Mouse (Mus musculus) thymus, adult 18-20 months (tissue): Measurements from ENCODE around the gene Arfgef3.
"Not testable (repeated sequence)": the region's sequence is repeated elsewhere in the genome, so short reads cannot be mapped to it uniquely, and the experiment has no call there.

Source experiments
- DNase-seq, 2 experiments: peaks; one replicate each; pipeline ENCODE4 v3.0.0; 2022; ENCODE audit warnings: mixed read lengths in 2 of 2

Arfgef3 gene

GRCm38 (mm10) chr10:18680661-18681384 lies 62.9 kb downstream of the Arfgef3 start:
- no peak for DNase-seq

DNA sequence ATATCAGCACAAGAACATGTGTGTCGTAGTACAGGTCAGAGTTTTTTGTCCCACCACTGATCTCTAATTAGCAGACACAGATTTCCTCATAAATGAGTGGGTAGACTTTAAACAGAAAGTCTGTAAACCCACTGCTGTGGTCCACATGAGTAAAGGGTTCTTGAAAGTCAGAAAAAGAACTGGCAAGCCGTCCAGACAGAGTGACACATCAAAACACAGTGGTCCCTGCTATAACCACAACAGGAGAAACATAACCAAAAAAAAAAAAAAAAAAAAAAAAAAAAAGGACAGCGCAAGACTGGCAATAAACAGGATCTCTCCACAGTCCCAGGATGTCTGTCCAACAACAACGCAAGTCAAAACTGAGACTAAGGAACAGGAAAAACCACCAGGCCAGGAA lies 64.9 kb downstream of the Arfgef3 start:
- DNase-seq = no peak

- DNase-seq = peak; percentile 68 to 78
Observed at GRCm38 (mm10) chr10:18664794-18665193, 79.0 kb downstream of the Arfgef3 start.

DNA sequence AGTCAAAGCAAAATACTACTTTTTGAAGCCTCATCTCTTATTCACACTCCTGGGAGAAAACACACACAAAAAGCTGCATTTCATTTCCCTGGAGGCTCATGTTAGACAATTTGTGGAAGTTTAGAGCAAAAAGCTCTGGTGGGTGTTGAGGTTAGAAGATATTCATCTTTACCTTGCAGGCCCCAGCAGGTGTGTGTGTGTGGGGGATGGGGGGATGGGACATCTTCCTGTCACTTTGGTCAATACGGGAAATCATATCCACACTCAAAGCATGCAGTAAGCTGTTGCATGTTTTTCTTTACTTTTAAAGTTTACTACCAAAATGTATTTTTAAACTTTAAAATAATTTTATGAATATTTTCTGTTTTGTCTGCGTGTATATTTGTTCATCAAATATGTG lies 79.7 kb downstream of the Arfgef3 start:
- DNase-seq = peak; percentile 41 to 59

DNA sequence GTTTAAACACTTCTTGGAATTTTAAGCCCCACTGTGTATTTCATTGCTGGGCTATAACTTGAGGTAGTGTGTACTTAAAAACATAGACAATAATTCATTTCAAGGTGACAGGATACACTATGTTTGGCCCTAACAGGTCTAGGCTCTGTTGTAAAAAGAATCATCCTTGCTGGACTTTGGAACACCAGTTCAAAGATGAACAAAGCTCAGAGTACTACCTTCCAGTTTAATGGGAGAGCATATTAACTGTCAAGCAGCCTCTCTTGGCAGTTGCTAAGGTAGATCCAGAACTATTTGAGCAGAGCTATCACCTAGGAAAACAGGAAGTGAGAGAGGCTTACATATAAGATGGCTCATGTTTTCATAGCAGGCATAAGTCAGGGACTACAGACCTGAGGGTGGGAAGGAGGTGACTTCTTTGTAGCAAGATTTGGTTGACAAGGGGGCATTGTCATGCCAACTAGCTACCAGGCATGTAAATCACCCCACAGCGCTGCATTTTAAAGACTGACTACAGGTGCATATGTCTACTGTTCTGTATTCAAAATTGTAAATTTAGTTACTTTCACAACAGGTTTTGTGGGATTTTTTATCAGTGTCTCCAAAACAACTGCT lies 82.0 kb downstream of the Arfgef3 start:
- DNase-seq = no peak

GRCm38 (mm10) chr10:18660998-18661397 lies 82.8 kb downstream of the Arfgef3 start:
- DNase-seq = no peak

- DNase-seq = no peak
Observed at GRCm38 (mm10) chr10:18657588-18657987, 86.2 kb downstream of the Arfgef3 start.

DNA sequence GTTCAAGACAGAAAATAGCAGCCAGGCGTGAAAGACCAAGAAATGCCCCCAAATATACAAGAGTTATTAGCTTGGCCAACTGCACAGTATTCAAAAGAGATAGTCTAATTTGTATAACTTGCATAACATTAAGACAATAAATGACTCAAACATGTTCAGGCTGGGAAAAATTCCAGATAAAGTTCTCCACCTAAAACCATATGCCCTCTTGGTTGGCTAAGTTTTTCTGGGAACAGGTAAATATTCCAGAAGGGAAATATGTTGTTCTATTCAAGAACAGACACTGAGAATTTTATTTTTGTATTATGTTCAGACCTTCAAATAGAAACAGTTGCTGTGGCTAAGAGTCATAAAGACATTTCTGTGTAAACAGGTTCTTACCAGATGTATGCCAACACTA lies 96.7 kb downstream of the Arfgef3 start:
- no peak for DNase-seq

- no peak for DNase-seq
Observed at GRCm38 (mm10) chr10:18646035-18646434, 97.7 kb downstream of the Arfgef3 start.

GRCm38 (mm10) chr10:18644346-18644745 lies 99.4 kb downstream of the Arfgef3 start:
- no peak for DNase-seq

DNA sequence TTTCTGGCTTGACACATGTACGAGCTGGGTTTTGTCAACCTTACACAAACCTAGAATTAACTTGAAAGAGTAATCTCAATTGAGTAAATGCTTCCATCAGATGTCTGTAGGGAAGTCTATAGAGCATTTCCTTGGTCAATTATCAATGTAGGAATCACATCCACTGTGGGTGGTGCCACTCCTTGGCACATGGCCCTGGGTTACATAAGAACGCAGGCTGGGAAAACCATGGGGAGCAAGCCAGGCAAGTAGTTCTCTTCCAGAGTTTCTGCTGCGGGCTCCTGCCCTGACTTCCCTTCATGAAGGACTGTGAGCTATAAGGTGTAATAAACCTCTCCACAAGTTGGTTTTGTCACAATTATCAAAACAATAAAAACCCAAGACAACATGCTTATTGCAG lies 100.2 kb downstream of the Arfgef3 start:
- no peak for DNase-seq

DNA sequence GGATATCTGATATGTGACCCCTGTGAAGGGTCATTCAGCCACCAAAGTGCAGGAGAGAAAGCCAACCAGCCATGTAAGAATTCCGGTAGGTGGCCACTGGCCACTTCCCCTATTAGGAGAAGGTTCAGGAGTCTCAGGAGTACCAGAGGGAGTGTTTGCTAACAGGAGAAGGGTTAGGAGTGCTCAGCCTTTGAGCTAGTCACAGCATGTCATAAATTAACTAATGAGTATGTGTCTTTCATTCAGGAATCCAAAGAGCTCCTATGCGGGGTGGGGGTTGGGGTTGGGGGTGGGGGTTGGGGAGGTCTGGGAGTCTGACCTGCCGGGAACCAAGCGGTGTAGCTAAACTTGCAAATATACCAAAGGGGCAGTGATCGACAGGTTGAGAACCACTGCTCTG lies 100.9 kb downstream of the Arfgef3 start:
- no peak for DNase-seq

- no peak for DNase-seq
Observed at GRCm38 (mm10) chr10:18640596-18640995, 103.2 kb downstream of the Arfgef3 start.

DNA sequence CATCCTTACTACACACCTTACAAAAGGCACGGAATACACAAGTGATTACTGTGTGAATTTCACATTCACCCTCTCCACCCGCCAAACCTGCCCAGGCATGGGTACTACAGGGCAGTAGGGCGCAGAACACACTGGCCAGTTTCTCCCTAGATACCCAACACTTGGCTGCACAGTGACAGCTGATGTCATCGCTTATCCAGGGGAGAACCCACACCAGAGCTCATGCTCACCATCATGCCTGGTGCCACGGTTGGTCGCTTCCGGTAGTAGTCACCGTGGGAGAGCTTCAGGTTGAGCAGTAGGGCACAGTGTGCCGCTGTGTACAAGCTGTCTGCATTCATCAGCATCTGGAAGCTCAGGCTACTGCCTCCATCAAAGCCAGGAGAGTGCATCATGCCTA lies 108.3 kb downstream of the Arfgef3 start:
- DNase-seq = no peak

DNA sequence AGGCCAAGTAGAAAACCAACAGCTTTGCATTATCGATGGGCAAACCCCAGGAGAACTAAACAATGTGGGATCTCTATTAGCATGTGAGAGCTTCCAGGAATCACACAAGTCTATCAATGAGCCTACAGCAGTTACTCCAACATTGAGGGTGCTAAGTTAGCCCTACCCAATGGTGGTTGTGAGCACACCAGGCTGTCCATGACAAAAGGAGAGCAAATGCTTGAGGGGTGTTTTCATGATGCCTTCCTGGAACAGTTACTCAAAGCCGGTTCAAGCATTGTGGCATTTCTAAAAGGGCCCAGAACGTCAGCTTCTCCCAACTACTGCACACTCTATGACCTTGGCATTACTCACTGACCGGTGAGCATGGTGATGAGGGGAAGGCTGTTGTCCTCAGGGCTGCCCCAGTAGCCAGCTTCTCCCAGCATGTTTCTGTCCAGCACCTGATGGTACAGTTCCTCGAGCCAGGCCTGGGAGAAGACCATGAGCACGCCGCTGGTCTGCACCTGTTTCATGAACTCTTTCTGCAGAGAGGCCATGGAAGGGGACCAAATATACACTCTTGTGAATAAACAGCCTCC lies 109.3 kb downstream of the Arfgef3 start:
- DNase-seq = no peak

DNA sequence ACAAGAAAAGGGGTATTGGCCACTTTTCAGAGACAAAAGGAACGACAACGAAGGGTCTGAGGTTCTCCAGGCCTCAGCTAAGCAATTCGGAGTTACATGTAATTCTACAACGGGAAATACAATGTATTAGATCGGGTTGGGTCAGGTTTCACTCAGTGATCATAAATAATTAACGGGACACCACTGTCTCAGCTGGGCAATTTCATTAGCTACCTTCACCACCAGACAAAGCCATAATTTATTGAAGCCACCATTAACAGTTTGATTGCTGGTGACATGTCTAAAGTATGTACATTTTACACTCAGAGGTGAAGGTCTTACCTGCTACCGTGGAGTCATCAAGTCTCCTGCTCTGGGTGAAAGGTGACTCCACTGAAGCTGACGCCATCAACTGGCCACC lies 113.3 kb downstream of the Arfgef3 start:
- DNase-seq = no peak

- no peak for DNase-seq
Observed at GRCm38 (mm10) chr10:18627530-18627929, 116.2 kb downstream of the Arfgef3 start.

- no peak for DNase-seq
Observed at GRCm38 (mm10) chr10:18612796-18613195, 131.0 kb downstream of the Arfgef3 start.

DNA sequence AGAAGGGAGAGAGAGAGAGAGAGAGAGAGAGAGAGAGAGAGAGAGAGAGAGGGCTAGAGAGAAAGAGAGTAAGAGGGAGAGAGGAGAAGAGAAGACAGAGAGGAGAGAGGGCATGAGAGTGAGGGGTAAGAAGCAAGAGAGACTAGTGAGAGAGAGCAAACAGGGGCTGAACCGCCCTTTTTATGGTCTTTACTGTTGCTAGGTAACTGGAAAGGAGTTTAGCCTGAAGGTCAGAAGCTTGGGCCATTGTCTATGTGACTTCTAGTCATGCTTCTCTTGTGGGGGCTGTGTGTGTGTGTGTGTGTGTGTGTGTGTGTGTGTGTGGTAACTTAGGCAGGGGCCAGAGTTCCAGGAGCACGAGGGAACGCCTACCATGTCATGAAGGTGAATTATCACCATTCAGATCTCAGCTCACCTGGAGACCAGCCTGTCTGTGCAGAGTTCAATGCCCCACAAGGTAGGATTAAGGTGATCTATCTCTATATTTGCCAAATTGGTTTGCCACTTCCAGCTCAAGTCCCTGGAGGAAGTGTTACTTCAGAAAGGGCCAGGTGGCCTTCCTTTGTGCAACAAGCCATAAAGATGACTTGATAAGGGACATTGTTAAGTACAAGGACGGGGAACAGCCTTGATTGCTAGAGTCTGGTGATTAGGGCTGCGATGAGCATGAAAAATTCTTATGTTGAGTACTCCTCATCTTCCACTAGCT lies 138.8 kb downstream of the Arfgef3 start:
- not testable (repeated sequence) for DNase-seq

- peak; percentile 45 to 60 for DNase-seq
Observed at GRCm38 (mm10) chr10:18602030-18602429, 141.7 kb downstream of the Arfgef3 start.

GRCm38 (mm10) chr10:18597601-18598000 lies 146.1 kb downstream of the Arfgef3 start:
- no peak for DNase-seq

DNA sequence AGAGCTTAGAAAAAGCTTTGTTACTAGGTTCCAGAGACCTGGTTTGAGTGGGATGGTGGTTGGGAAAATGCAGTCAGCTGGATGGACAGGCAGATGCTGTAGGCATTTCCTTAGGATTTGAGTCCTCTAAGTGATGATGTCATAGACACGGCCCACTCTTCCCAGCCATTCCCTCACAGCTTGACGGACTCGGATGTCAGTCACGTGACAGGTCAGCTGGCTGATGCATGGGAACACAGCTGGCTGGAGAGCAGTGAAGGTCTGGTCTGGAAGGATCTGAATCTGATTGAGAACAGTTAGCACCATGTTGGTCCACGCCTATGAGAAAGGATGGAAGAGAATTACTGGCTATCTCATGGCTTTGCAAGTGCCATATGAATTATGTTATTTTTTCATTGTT lies 154.3 kb downstream of the Arfgef3 start:
- DNase-seq = no peak

GRCm38 (mm10) chr10:18584188-18584587 lies 159.6 kb downstream of the Arfgef3 start:
- DNase-seq = no peak

DNA sequence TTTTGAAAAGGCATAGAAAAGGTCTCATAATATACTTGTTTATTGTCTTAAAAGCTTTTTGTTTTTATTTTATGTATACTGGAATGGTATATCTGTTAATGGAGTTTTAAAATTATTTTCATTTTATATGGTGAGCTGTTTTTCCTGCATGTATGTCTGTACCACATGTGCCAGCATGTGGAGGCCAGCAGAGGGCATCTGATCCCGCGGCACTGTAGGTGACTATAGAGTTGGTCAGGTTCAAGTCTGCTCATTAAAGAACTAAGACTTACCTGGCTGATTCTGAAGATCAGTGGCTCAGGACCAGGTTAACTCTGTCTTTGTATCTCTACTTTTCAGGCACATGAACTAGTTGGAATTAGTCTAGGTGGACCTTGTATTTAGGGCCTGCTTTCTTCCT lies 171.2 kb downstream of the Arfgef3 start:
- no peak for DNase-seq
